Mouse (Mus musculus): ENCODE measurements around the gene Sipa1.
"Not testable (repeated sequence)": the region's sequence is repeated elsewhere in the genome, so short reads cannot be mapped to it uniquely, and the experiment has no call there.

The Sipa1 gene

GRCm38 (mm10) chr19:5686954-5687353 is 23.4 kb upstream of the Sipa1 start:
- not testable (repeated sequence) for DNase-seq (ENCODE audit: low read depth, low spot score)

DNA sequence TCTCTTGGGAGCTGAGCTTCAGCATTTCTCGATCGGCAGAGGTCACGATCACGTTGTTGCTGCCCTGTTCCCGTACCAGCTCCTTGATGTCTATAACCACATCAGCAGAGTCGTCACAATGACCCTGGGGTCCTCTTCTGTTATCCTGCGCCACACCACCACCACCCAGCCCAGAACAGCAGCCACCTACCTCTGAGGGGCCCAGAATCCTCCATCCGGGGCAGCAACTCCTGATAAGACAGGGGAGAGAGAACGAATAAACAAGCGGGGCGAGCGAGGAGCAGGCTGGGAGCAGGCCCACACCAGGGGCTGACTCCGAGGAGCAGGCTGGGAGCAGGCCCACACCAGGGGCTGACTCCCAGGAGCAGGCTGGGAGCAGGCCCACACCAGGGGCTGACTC is 22.9 kb upstream of the Sipa1 start:
- DNase-seq (ENCODE audit: low read depth, low spot score), result no peak

- DNase-seq (ENCODE audit: low read depth, low spot score), result no peak
These were observed 22.4 kb upstream of the Sipa1 start for GRCm38 (mm10) chr19:5685861-5686260.

- DNase-seq (ENCODE audit: low read depth, low spot score), result no peak
These were observed 21.9 kb upstream of the Sipa1 start for GRCm38 (mm10) chr19:5685431-5685830.

DNA sequence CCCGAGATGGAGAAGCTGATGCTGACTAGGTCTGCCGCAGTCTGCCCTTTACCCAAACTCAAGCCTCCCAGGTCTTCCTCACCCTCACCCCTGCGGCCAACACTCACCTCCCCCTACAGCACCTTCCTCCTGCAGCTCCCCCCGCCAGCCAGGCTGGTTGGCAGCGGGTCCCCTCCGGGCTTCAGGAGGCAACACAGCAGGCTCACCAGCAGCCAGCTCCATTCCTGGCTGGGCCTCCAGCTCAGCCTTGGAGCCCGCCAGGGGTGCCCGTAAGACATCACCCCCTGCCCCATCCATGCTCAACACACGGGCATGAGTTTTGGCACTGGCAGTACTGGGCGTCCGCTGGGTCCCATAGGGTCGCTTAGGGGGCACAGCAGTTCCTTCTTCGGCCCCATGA is 21.5 kb upstream of the Sipa1 start:
- DNase-seq (ENCODE audit: low read depth, low spot score), result no peak

DNA sequence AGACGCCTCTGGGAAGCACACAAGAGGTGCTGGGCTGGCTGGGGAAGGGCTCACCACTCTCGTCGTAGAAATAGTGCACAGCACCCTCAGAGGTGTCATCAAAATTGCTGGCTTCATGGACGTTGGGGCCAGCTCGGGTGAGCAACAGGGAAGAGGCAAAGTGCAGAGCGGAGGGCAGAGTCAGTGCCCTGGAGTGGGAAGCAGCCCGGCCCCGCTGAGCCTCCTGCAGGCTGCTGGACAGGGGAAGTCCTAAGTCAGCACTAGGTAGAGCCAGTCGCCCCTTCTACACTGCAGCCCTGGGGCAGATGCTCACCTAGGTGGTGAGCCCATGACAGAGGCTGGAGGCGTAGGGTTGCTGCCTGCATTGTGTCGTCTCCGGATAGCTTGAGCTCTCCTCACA is 20.7 kb upstream of the Sipa1 start:
- no peak for DNase-seq (ENCODE audit: low read depth, low spot score)

DNA sequence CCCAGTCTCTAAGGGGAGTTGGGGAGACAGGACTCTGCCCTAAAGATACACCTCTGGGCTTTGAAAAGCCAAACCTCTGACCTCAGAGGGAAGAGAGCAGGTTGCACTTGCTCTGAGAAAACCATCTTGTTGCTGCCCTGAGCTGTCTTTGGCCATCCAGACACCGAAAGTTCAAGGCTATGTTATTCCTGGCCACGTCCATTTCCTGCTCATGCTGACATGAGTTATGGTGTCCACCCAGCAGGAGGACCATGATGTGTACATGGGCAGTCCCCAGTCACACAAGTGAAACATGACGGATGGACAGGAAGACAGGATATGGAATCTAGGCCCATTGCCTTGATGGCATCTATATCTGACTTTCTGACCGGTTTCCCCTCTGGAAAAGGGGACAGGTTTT is 16.9 kb upstream of the Sipa1 start:
- DNase-seq (ENCODE audit: low read depth, low spot score), result no peak

DNA sequence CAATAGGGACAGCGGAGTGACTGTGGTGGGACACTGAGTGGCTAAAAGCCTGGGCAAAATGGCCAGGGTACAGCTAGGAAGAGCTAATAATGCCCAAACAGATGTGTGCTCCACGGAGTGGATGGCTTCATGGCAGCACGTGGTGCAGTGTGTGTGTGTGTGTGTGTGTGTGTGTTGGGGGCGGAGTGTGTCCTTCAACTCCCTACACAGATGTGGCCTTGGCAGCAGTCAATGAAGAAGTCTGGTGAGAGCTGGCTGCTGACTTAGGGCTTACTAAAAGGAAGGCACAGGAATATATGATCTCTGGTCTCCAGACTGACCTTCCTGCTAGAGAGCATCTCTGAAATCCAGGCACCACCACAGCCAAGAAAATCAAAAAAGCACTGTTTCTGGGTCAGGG is 4.9 kb upstream of the Sipa1 start:
- DNase-seq (ENCODE audit: low read depth, low spot score), result no peak

- DNase-seq (ENCODE audit: low read depth, low spot score), result no peak
These were observed 2.9 kb upstream of the Sipa1 start for GRCm38 (mm10) chr19:5666386-5666785.

GRCm38 (mm10) chr19:5665465-5665864 is 2.0 kb upstream of the Sipa1 start:
- DNase-seq (ENCODE audit: low read depth, low spot score), result no peak

DNA sequence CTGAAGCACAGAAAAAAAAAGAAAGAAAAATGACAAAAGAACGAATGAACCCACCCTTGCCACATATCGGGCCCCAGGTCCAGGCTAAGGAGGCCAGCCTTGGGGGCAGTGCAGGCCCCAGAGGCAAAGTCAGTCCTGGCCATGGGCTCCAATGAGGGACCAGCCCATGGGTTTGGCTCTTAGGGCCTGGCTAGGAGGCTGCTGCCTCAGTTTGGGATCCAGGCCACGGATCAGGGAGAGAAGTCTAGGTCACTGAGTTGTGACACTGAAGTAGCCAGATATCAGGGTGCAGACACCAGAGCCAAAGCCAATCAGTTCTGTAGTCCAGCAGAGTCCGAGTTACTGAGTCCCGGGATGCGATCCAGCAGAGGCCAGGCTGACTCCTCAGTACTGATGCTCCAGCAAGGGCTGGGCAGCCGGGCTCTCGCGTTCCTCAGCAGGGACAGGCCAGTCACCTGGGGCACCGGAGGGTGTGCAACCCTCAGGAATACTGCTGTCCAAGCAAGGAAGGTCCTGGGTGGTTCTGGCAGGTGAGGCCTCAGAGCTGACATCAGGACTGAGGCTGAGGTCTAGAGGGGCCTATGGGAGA is 1.3 kb upstream of the Sipa1 start:
- DNase-seq (ENCODE audit: low read depth, low spot score), result no peak

DNA sequence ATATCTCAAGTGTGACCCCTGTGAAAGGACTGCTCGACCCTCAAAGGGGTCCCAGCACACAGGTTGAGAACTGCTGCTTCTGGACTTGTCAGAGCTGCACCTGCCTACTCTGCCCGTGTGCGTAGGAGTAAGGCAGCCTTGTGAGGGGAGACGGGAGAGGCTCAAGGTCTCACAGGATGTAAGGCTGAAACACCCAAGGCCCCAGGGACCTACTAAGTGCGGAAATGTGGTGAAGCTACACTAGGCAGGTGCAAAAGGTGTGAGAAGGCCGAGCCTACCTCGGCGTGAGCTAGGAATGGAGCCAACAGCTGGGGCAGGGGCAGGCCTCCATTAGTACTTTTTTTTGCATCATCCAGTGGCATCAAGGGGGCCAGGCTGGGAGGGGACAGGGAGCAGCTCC is 1.2 kb downstream of the Sipa1 start:
- DNase-seq (ENCODE audit: low read depth, low spot score), result peak; percentile 67

DNA sequence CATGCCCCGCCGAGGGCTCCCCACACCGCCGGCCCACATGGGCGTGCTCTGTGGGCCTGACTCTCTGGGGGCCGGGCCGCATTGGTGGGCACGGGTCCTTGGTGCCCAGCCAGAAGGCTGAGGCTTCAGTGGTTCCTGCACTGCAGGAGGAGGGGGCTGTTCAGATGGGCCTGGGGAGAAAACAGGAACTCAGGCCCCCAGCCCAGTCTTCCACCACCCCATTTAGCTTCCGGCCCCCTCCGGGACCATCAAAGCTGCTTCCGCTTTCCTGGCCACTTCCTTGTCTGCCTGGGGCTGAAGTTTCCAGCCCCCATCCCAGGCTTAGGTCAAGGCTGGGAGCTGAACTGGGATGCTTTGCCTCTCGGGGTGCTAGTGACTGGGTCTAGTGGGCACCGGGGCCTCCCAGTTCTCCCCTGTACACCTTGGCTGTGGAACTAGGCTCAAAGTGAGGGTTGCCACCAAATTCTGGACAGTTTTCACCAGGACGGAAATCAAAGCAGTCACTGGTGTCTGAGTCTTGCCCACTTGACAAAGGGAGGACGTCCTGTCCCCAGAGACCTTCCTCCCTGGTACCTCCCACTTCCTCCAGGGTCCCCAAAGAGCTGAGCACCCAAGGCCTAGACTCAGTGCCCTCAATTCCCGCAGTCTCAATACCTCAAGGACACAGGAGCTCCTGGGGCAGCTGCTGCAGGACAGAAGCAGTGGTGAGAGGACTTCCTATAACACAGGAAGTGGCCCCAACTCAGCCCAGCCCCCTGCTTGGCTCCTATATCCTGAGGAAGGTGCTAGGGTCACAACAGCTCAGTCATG is 2.4 kb downstream of the Sipa1 start:
- peak; percentile 49 for DNase-seq (ENCODE audit: low read depth, low spot score)

- DNase-seq (ENCODE audit: low read depth, low spot score), result no peak
These were observed 8.7 kb downstream of the Sipa1 start for GRCm38 (mm10) chr19:5654720-5655298.

- no peak for DNase-seq (ENCODE audit: low read depth, low spot score)
These were observed 9.4 kb downstream of the Sipa1 start for GRCm38 (mm10) chr19:5653969-5654719.

DNA sequence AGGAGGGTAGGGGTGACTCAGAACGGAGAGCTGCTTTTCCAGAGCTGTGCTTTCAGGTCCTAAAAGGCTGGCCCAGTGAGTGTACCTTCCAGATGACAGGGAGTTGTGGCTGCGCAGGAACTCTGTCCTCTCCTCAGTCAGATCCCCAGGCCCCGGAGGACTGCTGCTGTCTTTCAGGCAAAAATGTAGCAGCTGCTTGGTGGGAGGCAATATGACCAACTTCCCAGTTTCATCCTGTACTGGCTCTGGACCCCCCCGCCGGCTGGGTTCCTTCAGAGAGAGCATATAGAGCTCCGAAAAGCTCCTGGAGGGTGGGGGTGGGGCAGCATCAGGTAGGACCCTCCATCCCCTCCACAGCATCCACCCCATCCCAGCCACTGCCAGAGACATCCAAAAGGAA is 10.9 kb downstream of the Sipa1 start:
- DNase-seq (ENCODE audit: low read depth, low spot score), result no peak

GRCm38 (mm10) chr19:5651502-5652274 is 11.8 kb downstream of the Sipa1 start:
- no peak for DNase-seq (ENCODE audit: low read depth, low spot score)

DNA sequence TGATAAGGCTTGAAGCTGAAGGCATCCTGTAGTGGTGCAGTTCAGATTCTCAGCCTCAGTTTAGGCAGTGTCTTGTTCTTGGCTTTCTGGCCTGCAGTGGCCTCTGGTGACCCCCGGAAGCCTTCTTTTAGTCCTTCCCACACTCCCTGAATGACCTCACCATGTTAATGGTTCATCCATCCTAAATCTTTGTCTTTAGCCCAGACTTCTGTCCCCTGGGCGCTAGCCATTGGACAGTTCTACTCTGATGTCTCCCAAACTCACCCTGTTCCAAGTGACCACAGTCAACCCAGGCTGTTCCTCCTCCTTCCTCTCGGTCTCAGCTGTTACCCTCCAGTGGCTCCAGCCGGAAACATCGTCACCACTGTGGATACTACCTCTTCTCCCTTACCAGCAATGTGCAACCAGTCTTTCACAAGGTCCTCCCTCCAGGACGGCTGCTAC is 14.2 kb downstream of the Sipa1 start:
- no peak for DNase-seq (ENCODE audit: low read depth, low spot score)

DNA sequence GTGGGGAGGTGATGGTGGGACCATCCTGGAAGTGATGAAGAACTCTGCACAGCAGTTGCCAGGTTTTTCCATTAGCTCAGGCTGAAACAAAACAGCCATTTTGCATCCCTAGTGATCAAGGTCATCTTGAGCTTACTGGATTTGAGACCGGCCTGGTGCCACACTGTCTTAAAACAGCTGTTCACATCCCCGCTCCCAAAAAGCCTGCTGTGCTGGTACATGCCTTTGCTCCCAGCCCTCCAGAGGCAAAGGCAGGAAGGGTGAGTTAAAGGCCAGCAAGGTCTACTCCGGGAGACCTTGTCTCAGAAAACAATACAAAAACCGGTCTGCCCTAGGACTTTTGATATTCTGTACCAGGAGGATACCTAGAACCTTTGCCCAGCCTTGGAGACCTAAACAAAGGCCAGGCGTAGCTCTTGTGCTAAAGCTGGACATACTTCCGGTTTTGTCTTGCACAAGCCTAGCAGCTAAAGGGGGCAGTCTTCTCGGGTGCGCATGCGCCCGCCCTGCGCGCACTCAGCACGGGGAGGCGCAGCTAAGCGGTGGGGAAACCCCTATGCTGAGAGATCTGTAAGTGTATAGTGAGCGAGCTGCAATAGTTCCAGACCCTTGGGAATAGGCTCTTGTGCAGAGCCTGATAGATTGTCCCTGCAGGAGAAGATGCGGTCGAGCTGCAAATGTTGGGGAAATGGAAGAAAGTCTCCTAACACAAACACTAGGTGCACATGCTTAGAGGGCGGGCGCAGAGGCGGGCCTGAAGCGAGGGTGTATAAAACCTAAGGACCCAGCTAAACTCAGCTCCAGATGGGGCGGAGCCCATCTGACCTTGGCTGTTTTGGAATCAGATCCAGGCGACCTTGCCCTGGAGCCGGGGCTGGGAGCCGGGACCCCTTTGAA is 14.9 kb downstream of the Sipa1 start:
- DNase-seq (ENCODE audit: low read depth, low spot score), result peak; percentile 94

DNA sequence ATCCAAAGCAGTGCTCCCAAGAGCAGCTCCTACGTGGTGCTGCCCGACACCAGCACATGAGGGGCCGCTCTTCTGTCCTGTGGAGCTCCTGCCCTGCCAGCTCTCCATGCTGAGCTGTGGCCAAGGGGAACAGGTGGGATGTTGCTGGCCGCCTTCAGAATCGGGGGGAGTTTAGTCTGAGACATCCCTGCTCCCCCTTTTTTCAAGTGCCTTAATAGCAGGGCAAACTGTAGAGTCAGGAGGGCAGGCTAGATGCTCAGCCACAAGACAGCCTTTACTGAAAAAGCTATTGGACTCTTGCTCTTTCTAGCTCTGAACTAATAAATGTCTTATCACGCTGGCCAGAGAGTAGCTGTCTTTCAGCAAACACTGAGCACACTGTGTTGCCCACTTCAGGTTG is 15.7 kb downstream of the Sipa1 start:
- no peak for DNase-seq (ENCODE audit: low read depth, low spot score)

Data from CD4-positive, CD25-positive, alpha-beta regulatory T cell, adult 2 months (primary cell).